Mouse (Mus musculus) frontal cortex, adult (tissue): ENCODE data around the gene Tshz2.
"Not testable (repeated sequence)": the region's sequence is repeated elsewhere in the genome, so short reads cannot be mapped to it uniquely, and the experiment has no call there.

ENCODE experiments used
- ATAC-seq: cut with Nextera tagmentation; 2 replicates; pipeline ENCODE4 v1.9.2; 2017; ENCODE audit warnings: mild to moderate bottlenecking, moderate library complexity, mixed read lengths; ENCODE audit not compliant: low TSS enrichment

The Tshz2 gene

DNA sequence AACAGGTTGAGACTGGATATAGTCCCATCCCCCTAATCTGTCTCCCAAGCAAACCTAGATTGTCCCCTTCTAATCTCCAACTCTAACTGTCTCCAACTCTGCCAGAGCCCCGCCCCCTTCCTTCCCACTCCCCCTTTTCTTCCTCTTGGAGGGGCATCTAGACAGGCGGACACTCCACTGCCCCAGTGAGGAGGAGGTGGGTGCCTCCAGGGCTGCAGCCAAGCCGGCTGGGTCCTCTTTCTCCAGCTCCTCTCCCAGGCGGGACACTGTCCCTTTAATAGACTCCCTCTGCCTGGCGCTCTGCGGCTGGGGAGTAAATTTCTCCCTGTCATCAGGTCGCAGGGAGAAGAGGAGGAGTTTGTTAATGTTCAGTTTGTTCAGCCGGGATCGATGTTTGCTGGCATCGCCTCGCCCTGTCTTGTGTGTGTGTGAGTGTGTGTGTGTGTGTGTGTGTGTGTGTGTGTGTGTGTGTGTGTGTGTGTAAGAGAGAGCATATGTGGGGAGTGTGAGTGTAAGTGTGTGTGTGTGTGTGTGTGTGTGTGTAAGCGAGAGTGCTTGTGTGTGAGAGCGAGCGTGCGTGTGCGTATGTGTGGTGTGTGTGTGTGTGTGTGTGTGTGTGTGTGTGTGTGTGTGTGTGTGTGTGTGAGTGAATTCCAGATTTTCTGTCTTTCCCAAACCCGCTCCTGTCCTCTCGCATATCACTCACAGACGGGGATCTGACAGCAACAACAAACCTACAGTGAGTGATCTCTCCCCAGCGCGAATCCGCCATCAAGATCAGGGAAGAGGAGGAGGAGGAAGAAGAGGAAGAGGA is at the start of gene Tshz2:
Gene Tshz2, plus strand, starts transcription at position 676 of the 814 bp plus-strand sequence.
- ATAC-seq: peak; percentile 60; the same call in 1 of the 2 replicates

DNA sequence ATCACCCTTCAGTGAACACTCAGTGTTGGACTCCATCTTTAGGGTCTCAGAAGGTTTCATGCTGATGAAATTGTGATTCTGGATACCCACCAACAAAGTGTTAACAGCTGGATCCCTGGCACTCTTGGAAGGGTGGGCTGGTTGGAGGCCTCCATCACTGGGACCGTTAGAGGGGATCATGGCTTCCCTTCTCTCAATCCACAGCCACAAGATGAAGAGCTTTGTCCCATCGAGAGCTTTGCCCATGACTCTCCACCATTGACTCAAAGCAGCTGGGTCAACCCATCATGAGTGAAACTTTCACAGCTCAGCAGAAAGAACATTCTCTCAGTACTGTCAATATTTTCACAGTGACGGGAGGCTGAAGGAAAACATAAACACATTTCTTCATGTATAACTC is 49.3 kb upstream of the Tshz2 start:
- no peak for ATAC-seq

- no peak for ATAC-seq
These were observed 47.9 kb upstream of the Tshz2 start for GRCm38 (mm10) chr2:169584745-169585456.

DNA sequence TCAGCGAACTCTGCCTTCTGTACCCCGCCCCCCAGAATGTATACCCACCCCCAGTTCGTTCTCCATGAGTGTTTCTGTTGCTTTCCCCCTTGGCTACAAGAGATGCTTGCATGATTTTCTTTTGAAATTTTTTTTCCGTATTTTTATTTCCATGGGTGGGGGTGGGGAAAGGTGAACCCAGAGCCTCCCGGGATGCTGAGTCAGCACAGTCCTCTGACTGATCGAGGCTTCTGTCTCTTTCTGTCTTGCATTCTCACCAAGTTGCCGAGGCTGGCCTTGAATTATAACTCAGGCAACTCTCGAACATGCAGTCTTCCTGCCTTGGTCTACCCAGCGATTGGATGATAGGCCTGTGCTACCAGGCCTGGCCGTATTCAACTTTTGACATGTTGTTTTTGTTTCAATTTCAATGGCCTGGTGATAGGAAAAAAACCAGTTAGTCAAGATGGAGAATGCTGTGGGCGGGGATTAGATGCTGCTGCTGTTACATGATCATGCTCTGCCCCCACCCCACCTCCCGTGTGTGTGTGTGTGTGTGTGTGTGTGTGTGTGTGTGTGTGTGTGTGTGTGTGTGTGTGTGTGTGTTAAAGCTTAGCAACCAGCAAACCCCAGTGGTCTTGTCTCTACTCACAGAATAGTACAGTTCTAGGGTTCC is 47.1 kb upstream of the Tshz2 start:
- ATAC-seq: no peak

- no peak for ATAC-seq
These were observed 46.1 kb upstream of the Tshz2 start for GRCm38 (mm10) chr2:169586688-169587087.

DNA sequence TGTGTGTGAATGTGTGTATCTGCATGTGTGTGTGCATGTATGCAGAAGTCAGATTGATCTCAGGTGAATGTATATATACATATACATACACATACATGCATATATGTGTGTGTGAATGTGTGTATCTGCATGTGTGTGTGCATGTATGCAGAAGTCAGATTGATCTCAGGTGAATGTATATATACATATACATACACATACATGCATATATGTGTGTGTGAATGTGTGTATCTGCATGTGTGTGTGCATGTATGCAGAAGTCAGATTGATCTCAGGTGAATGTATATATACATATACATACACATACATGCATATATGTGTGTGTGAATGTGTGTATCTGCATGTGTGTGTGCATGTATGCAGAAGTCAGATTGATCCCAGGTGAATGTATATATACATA is 45.2 kb upstream of the Tshz2 start, which contains the start of gene Gm11011:
Gene Gm11011, minus strand, starts transcription at position 101 of the 400 bp plus-strand sequence.
- ATAC-seq: not testable (repeated sequence)

DNA sequence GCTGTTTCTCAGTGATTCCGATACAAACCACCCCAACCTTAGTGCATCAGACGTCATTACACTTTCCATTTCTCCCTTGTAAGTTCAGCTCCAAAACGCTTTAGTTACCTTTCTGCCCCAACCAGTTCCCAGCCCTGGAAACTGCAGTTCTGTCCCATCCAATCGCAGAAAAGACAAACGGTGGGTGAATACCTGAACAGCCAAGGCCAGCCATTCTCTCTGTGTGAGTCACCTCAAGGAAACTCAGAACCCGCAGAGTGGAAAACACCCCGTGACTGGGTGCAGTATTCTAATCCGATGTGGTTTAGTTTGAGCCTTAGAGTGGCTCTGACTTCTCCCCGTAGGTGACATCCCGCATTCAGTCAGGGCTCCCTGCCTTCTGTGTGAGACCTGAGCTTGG is 43.1 kb upstream of the Tshz2 start:
- ATAC-seq: no peak

DNA sequence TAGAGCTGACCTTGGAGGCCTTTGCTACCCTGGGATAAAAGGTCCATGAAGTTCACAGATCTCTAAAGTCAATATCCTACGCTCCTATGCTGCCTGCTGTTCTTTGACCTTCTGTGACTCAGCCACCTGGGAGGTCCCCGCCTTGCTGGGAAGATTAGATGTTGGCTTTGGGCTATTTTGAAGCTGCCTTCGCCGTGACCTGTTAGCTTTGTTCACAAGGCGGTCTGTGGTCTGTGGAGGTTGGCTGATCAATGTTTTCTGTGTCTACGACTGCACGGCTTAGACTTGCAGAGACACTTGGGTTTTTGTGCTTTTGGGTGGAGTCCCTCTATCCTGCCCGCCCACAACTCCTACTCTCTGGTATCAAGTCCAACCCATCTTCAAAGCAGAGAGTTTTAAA is 42.4 kb upstream of the Tshz2 start:
- no peak for ATAC-seq

DNA sequence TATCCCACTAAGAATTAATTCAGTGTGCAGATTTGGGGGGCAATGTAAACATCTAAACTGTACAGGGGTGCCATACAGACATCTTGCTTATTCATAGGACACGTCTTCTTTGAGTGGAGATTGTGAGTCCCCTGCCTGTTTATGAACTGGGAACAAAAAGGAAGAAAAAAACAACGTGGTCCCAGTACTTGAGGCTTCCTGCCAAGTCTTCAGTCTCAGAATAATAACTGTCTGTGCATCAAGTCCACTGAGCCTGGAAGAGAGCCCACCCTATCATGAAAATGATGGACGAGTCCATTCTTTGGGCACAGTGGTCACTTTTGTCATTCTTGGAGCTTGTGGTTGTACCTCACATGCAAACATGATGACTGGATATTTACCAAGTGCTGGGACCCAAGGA is 39.1 kb upstream of the Tshz2 start:
- no peak for ATAC-seq

GRCm38 (mm10) chr2:169597357-169597756 is 35.5 kb upstream of the Tshz2 start:
- ATAC-seq: no peak

DNA sequence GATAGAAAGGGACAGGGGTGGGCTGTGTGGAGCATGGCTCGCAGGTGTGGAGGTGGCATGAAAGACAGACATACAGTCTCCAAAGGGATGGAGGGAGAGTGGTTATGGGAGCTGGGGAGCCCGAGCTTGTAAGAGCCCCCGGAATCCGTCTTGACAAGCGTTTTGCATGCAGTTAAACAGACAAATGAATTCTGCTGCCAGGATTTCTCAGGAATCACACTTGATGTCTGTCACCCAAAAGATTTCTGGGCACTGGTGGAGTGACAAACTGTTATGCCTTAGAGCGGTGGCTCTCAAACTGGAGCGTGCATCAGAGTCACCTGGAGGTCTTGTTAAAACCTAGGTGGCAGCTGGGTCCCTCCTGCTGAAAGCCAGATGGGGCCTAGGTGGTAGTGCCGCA is 34.8 kb upstream of the Tshz2 start:
- ATAC-seq: no peak

GRCm38 (mm10) chr2:169599591-169599990 is 33.2 kb upstream of the Tshz2 start:
- ATAC-seq: peak; percentile 74

GRCm38 (mm10) chr2:169600163-169600562 is 32.6 kb upstream of the Tshz2 start:
- peak; percentile 78 for ATAC-seq

DNA sequence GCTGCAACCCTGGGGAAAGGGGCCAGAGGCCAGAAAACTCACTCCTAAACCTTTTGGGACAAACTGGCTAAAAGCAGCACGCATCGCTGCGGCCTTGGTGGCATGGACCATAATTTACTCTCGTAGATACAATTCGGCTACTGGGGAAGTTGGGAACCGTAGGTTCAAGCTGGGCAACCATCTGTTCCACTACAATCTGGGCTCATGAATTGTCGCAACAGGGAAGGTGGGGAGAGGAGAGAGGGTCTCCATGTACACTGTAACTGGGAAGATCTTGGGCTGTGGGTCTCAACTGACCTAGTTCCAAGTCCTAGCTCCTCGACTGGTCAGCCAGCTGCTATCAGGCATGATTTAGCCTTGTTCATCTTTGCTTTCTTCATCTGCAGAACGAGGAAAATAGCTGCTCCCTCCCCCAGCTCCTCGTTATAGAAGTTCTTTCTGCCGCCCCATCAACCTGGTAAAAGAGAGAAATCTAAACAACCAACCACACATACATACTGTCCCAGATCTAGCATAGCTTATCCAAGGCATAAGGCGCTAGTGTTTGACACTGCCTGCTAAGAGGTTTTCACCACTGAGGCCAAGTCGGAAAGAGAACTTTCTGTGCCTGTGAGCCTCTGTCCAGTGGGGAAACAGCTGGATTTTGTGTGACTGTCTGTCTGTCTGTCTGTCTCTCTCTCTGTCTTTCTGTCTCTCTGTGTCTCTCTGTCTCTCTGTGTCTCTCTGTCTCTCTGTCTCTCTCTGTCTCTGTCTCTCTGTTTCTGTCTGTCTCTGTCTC is 25.7 kb upstream of the Tshz2 start:
- peak; percentile 78; the same call in 1 of the 2 replicates for ATAC-seq

DNA sequence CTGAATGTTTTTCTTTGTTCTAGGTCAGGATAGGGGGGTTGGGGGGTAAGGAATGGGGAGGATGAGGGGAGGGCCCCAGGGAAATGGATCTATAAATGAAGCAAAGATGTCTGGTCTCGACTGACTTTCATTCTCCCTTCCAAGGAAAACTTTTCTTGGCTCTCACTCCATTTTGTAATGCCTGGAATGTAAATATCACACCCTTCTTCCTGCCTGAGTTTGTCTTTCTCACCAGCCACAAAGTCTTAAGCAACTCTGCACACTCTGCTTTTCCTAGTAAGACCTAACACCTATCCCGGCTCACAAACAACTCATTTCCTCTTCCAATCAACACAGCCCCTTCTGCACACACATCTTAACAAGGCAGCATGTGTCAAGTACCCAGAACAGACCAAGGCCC is 25.0 kb upstream of the Tshz2 start:
- ATAC-seq: no peak

DNA sequence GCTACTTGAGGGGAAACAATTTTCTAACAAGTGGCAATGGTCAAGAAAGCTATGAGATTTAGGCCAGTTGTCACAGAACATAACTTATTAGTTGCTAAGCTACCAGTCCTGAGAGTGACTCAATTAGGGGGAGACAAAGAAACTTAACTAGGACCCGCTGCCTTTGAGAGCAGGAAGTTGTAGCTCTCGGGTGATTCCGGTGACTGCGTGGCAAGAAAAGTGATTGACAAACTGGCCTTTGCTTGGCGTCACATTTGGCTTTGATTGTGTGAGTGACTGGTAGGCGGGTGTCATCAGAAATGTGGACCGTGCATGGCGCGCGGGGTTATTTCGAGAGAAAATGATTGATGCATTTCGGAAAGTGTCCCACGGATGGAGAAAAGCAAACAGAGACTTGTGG is 22.9 kb upstream of the Tshz2 start:
- ATAC-seq: no peak

DNA sequence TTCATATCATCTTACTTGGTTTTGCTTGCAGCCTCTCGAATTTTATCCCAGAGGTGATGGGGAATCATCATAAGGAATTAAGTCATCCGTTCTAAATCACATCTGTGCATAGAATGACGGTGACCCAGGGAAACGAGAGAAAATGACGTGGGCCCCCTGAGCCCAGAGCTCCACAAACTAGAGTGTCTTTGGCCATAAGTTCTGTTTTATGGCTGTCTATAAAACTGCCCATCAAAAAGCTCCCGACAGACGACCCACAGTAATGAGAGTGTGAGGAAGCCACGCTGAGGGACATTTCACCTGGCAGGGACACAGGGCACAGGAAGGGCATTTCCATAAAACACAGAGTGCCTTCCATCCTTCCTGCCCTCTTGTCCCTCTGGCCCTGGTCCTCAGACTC is 21.9 kb upstream of the Tshz2 start:
- ATAC-seq: no peak

GRCm38 (mm10) chr2:169611557-169611956 is 21.3 kb upstream of the Tshz2 start:
- ATAC-seq: no peak

DNA sequence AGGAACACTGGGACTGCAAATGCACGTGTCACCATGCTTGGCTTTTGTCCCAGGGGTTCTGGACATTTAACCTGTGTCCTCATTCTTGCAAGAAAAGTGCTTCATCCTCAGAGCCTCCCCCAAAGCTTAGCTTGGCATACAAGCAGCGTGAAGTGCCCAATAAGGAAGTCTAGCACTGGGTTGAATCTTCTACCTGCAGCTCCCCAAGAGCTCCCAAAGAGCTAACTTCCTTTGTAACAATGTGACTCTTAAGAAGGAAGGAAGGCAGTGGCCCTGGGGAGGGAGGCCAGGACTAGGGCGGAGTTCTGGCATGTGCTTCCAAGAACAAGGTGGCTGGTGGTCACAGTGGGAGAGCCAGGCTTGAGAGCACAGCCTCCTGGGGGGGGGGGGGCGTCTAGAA is 18.1 kb upstream of the Tshz2 start:
- ATAC-seq: no peak

DNA sequence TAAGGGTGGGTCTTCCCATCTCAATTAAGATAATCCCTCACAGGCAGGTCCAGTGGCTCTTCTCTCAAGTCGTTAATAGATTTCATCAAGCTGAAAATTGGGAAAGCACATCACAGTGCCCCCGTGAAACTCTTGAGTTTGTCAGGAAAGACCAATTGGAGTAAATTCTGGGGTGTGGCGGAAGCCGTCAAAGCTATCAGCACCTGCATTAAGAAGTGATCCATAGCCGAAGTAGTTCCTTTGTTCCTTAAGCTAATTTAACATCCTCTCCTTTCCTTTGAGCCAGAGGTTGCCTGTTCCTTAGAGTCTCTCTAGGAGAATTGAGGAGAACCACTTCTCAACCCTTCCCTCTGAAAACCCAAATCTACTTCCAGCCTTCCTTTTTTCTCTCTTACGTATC is 16.8 kb upstream of the Tshz2 start:
- no peak for ATAC-seq

DNA sequence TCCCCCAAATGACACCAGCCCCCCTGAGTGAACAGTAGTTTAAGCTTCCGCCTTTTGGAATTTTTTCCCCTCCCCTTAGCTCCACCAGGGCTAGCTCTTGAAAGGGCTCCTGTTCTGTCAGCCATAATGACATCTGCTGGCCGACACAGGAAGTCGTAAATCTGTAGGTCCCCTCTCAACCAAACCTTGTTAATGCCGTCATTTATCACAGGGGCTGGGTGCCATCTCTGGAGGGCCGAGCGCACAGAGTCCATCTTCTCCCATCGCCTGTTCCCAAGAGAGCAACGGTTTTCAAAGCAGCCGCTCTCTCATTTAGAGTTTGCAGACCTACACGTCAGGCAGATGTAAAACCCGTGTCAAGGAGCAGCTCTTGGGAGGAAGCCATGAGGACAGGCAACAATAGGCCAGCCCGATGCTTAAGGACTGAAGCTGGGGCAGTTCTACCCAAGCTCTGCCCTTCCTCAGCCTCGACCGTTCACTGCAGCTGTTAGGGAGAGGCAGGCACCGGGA is 11.6 kb upstream of the Tshz2 start:
- peak; percentile 23; the same call in 1 of the 2 replicates for ATAC-seq

DNA sequence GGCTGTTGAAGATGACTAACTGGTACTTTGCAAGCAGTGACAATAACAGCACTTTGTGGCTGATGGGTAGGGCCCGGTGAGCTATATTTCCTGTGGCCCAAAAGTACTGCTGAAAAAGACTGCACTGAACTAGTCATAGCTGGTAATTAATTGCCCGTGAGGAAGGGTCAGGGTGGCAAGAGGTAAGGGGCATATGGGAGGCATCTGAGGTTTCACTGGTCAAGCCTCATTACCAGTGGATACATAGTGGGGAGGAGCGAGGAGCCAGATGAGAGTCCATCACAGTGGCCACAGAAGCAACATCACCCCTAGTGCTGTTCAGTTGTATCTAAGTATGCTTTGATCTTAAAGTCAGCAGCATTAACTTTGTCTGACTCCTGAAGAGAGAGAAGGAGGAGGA is 2.7 kb upstream of the Tshz2 start:
- no peak for ATAC-seq
